In the genomic region with DNA sequence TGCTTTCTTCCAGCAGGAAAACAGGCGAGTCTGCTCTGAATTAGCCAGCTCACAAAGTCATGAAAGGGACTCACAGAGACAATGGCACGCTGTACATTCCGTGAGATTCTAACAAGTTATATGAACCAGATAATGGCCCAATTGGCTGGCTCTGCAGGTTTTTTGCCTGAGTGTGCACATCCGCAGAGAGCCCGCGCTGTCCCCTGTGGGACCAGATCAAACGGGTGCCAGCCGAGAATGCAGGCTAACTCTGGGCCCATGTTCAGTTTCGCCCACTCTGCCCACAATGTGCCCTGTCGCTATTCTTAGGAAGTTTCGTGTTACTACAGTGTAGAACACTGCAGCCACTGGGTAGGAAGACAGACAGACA, we compare ENCODE assay signal across 10 mouse cellular contexts.
DNase-seq lines count a peak whose midpoint lies in the region; ATAC-seq and TF ChIP-seq lines count a peak whose summit lies in the region.
"Had no signal": no experiment of that assay in that cellular context is flagged by ENCODE, and none has a peak within 500 bp of the region (broad histone marks: within the 10 kb centered on the region; RNA-seq: fewer than 3 reads in every experiment).

No protein-coding gene starts in this region.

- peak overlapping the region; percentile 14; the same call in 1 of the 2 replicates for H3K4me2 ChIP-seq in midbrain, embryonic 11.5 days
- H3K4me2 ChIP-seq in stomach, embryonic 16.5 days (ENCODE audit: low read depth, low read length): no peak overlapping the region

- H3K9me3 ChIP-seq in midbrain, embryonic 11.5 days (ENCODE audit: control insufficient read depth, low read length): no peaks in the 10 kb centered on the region
- H3K9me3 ChIP-seq in stomach, embryonic 16.5 days (replicated peaks; ENCODE audit: control insufficient read depth, low read length): no peaks in the 10 kb centered on the region

- H3K27me3 ChIP-seq in spleen, adult 2 months (ENCODE audit: control insufficient read depth, insufficient read depth, low read length): no peaks in the 10 kb centered on the region
- H3K27me3 ChIP-seq in midbrain, embryonic 11.5 days (ENCODE audit: control insufficient read depth, insufficient read depth, low read length): no peaks in the 10 kb centered on the region
- H3K27me3 ChIP-seq in stomach, embryonic 16.5 days (ENCODE audit: control insufficient read depth, insufficient read depth, low read length): no peaks in the 10 kb centered on the region
- H3K27me3 ChIP-seq: Patski had no signal

- 48% methylated on average over 11 of the region's 11 CpGs for WGBS in spleen, adult 2 months
- 46% methylated on average over 11 of the region's 11 CpGs for WGBS in midbrain, embryonic 11.5 days
- 75% methylated on average over 11 of the region's 11 CpGs for WGBS in stomach, embryonic 16.5 days

- no peak for TF ChIP-seq POLR2A in spleen, adult 2 months (IDR thresholded peaks at IDR 0.05; ENCODE audit: low read depth, low read length)

- no peak for TF ChIP-seq CTCF in spleen, adult 2 months (IDR thresholded peaks at IDR 0.05; ENCODE audit: extremely low read depth, insufficient read depth, insufficient read length, insufficient replicate concordance)

- ATAC-seq in midbrain, embryonic 11.5 days (ENCODE audit: low FRiP score): no peak
- ATAC-seq in stomach, embryonic 16.5 days (ENCODE audit: insufficient read depth, low FRiP score): no peak
- ATAC-seq: Patski had no signal

- H3K4me3 ChIP-seq in spleen, adult 2 months (ENCODE audit: extremely low read depth, insufficient read depth, insufficient read length): no peak overlapping the region
- no peak overlapping the region for H3K4me3 ChIP-seq in midbrain, embryonic 11.5 days (ENCODE audit: low read depth, low read length)
- no peak overlapping the region for H3K4me3 ChIP-seq in stomach, embryonic 16.5 days (replicated peaks; ENCODE audit: low read length)
- H3K4me3 ChIP-seq: erythroblast, embryonic 14.5 days had no signal

- peak overlapping the region; percentile 33; the same call in 1 of the 2 replicates for H3K9ac ChIP-seq in midbrain, embryonic 11.5 days (ENCODE audit: low read length)
- no peak overlapping the region for H3K9ac ChIP-seq in stomach, embryonic 16.5 days (ENCODE audit: low read length)

- H3K4me1 ChIP-seq in spleen, adult 2 months (ENCODE audit: control insufficient read depth, insufficient read depth, insufficient read length): peaks cover 7% of the 10 kb centered on the region; the same call in 1 of the 2 replicates
- H3K4me1 ChIP-seq in midbrain, embryonic 11.5 days (ENCODE audit: control insufficient read depth, insufficient read depth, low read length): peaks cover 35% of the 10 kb centered on the region
- H3K4me1 ChIP-seq in stomach, embryonic 16.5 days (ENCODE audit: control insufficient read depth, insufficient read depth, low read length): peaks cover 6% of the 10 kb centered on the region; the same call in 1 of the 2 replicates

- peak; percentile 34 for DNase-seq in adrenal gland, postnatal 14 days
- DNase-seq in adrenal gland, postnatal 25 days: no peak
- DNase-seq in spleen, adult 2 months (ENCODE audit: low read depth in 1 of 2, low spot score in 2 of 2): peak in 1 of 2 experiments; percentile 36
- no peak for DNase-seq in spleen, adult 12 weeks (ENCODE audit: low spot score)
- DNase-seq in midbrain, embryonic 11.5 days (ENCODE audit: low spot score, missing footprints): no peak
- no peak for DNase-seq in adrenal gland, adult 8-10 months
- no peak for DNase-seq in cerebellum, adult 11 months

- H3K36me3 ChIP-seq in spleen, adult 2 months (ENCODE audit: control insufficient read depth, insufficient read depth, low read length): 0 out of 2 replicates have a peak, but pooled peaks cover 2% of the 10 kb centered on the region
- H3K36me3 ChIP-seq in midbrain, embryonic 11.5 days (ENCODE audit: control insufficient read depth, insufficient read depth, low read length): no peaks in the 10 kb centered on the region
- H3K36me3 ChIP-seq in stomach, embryonic 16.5 days (ENCODE audit: control insufficient read depth, insufficient read depth, low read length): no peaks in the 10 kb centered on the region

- H3K27ac ChIP-seq in spleen, adult 2 months (ENCODE audit: insufficient read depth, low read length): peak overlapping the region; percentile 12
- H3K27ac ChIP-seq in midbrain, embryonic 11.5 days (ENCODE audit: low read depth, low read length): peak overlapping the region; percentile 80
- peak overlapping the region; percentile 44; the same call in 1 of the 2 replicates for H3K27ac ChIP-seq in stomach, embryonic 16.5 days (ENCODE audit: low read length)

Comparison
In these comparisons a context has a peak if more than half of its experiments do, and no peak if none do; other contexts are left out.
1. H3K27ac ChIP-seq: peak in every context shown above with its lines; median percentile 80 in midbrain, embryonic 11.5 days; 44 in stomach, embryonic 16.5 days; 12 in spleen, adult 2 months.